Mouse (Mus musculus) gastrocnemius, postnatal 14 days (tissue): ENCODE results near the gene Acap3. TPM values are rescaled to one million over a fixed set of nuclear protein-coding genes. Genes with fewer than 3 reads are reported as not detected.
A peak's percentile ranks its signal among the peaks of the same experiment; 100 is the strongest.

ENCODE experiments used
- DNase-seq: peaks from one replicate; pipeline ENCODE4 v3.0.0; 2021; ENCODE audit warnings: mixed read lengths
- intact Hi-C: fragments of 180-260 bp; cut with DNase I; formaldehyde crosslinking; loops from one replicate; pipeline ENCODE4 v1.15.1; 2025; ENCODE audit warnings: low total_unique reads
- long read RNA-seq, 2 experiments: library from polyadenylated mRNA; stranded (forward); transcript quantifications; one replicate each; pipeline ENCODE4 v2.0.0; 2021
- total RNA-seq, 2 experiments: library from RNA; stranded (reverse); gene quantifications; 2 replicates each; pipeline ENCODE4 v1.2.3; 2021

Gene Acap3
- 10 to 100 TPM; 10.1 to 10.3 TPM for total RNA-seq
- long read RNA-seq, experiment 1, partial matches to known transcripts = 3 of 16 reads
- long read RNA-seq, experiment 1, other reads (novel, unspliced or antisense) = 13 of 16 reads
- long read RNA-seq, experiment 2, partial matches to known transcripts = 1 of 17 reads
- long read RNA-seq, experiment 2, other reads (novel, unspliced or antisense) = 16 of 17 reads

DNA sequence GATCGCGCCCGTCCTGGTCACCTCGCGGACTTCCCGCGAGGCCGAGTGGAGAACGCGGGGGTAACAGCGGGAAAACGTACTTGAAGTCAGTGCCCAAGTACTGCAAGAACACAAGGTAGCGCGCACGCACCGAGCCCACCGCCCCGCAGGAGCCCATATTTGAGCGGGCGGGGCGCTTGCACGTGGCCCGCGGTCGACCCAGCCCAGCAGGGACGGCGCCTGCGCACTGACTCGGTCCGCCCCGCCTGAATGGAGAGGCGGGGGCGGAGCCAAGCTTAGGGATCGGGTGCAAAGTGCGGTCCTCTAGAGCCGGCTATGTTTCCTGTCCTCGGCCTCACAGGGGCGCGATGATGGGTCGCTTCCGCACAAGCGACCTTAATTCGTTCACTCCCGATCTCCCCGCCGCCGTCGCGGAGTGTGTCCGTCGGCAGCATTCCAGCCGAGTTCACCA is at the start of gene Acap3, which contains the start of gene Pusl1:
Acap3 (plus strand) TSS at position 272 of the 451 bp plus-strand sequence.
Pusl1 (minus strand) TSS at position 231 of the 451 bp plus-strand sequence.
- DNase-seq = peak; percentile 98
- intact Hi-C loops = no loop called here

- intact Hi-C loops = no loop called here
- DNase-seq = no peak
Observed at GRCm38 (mm10) chr4:155843231-155843630, 48.4 kb upstream of the Acap3 start.

DNA sequence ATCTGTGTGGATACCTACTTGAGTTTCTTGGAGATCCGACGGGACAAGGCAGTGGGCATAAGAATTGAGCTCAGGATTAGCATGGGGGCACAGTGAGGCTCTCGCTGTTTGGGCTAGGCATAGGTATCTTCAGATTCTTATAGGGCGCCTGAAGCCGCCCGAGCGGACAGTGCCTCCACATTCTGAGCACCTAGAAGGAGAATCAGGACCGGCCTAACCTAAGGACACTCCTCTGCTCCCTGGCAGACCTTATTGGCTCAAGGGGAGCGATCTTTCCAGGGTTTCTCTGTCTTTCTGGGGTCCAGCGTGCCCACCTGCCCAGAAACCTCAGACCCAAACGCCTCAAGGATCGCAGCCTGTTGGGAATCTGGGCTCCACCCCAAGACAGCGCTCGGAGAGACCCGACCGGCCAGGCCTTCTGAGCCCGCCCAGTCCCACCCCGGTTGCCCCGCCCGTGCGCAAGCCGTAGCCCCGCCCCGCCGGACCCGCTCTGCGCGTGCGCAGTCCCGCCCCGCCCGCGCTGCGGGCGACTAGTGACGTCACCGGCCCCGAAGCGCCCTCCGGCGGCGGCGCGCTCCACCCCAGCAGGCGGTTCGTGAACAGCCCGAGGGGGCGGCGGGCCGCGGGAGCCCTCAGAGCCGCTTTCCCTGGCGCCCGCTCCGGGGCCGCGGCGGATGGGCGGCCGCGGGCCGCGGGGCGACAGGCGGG is 44.6 kb upstream of the Acap3 start, which contains the start of gene Dvl1:
Dvl1 (plus strand) TSS at position 532 of the 708 bp plus-strand sequence.
- intact Hi-C loops = no loop called here
- DNase-seq = peak; percentile 95

GRCm38 (mm10) chr4:155847591-155848352 is 43.9 kb upstream of the Acap3 start:
- intact Hi-C loops = no loop called here
- DNase-seq = peak; percentile 48

DNA sequence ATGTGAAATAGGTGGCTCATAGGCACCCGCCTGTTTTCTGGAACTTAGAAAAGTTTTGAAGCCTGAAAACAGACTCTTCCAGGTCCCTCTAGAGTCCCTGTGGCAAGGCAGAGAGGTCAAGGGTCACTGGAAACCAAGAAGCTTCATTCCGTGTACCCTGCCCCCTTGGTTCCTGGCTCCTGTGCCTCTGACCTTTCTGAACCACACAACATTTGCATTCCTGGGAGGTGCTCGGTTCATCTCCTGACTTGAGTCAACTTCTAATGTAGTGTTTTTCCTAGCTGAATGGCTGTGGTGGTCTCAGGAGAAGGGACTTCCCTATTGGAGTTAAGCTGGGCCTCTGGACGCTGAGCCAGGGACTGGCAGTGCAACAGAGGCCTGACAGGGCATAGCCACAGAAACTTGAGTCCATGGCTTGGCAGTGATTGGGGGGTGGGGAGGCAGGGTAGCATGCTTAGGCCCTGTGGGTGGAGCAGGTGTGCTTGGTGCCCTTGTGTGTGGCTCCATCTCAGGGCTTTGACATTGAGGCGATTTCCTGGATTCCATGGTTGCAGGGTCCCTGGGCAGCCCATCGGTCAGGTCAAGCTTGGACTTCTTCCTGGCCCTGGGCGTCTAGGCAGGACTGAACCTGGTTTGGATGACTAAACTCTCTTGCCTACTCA is 43.1 kb upstream of the Acap3 start:
- intact Hi-C loops = no loop called here
- DNase-seq = peak; percentile 73

DNA sequence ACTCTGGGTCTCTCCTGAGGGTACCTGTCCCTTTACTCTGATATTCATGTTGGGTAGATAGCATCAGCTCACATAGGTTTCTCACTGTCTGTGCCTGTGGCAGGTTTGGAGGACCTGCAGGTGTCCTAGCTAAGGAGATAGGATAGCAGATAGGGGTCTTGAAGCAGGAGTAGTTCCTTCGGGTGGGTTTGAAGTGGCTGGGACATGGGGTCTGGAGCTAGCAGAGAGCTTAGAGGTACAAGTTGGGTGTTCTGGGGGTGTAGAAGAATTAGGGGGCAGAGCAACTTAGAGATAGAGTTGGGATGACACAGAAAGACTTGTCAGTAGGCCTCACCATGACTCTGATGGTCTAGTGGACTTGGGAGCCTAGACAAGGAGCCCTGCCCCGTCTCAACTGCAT is 42.2 kb upstream of the Acap3 start:
- no peak for DNase-seq

DNA sequence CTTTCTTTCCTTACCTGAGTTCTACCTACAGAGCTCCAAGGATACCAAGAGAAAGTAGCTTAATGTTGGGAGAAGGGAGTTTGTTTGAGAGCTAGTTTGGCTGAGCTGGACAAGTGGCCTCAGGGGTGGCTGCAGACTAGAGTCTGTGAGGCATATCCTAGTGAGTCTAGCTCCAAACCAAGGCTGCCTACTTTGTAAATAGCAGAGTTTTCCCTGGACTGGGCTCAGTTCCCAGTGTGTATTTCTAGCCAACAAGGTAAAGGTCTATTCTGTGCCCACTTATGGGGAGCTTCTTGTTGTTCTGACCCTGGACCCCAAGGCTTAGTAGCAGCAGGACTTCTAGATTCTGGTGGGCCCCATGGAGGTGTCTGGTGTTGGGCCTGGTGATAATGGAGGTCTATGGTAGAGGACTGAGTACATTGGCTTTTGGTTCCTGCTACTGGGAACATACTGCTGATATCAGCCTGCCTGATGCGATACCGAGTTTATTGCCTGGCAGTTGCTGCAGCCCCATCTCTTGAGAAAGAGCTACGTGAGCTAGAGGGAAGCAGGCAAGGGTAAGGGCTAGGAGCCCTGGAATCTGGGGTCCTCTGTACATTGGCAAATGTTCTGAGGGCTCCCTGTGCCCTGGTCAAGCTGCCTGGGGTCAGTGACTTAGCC is 41.7 kb upstream of the Acap3 start:
- intact Hi-C loops = no loop called here
- DNase-seq = no peak

More for the DNA sequence above, 42.2 kb upstream of the Acap3 start:
- intact Hi-C loops = no loop called here

DNA sequence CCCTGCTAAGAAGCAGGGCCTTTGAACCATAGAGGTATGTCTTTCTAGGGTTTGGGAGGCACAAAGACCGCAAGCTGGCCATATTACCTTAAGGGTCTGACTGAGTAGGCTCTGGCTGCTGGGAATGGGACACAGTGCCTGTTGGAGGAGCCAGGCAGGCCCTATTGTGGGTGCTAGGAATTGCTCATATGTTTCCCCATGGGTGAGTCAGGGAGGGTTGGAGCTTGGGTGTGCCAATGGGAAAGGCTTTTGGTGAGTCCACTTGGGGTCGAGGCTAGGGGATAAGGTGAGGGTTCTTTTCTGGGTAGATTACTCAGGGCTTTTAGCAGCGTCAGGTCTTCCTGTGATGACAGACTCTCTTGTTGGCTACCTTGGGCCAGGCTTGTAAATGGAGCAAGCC is 40.3 kb upstream of the Acap3 start:
- no peak for DNase-seq
- intact Hi-C loops = no loop called here

DNA sequence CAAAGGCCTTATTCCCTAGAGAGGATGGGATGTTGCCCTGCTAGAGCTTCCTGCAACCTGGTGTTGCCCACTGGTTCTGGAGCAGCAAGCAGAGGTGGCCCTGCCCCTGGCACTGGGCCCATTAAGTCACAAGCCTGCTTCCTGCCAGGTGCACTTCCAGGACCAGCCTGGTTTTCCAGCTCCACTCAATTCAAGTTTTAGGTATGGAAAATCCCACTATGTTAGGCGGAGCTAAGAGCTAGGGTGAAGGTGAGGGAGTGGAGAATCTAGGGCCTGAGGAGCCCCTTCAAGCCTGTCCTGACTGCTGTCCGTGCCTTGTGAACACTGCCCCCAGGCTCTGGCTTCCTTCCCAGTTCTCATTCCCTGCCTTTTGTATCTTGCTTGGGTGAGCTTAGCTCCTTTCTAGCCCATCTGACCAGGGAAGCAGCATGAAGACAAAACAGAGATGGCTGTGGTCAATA is 39.6 kb upstream of the Acap3 start:
- no peak for DNase-seq
- intact Hi-C loops = no loop called here

GRCm38 (mm10) chr4:155853421-155853820 is 38.2 kb upstream of the Acap3 start:
- DNase-seq = no peak
- intact Hi-C loops = no loop called here

- DNase-seq = no peak
- intact Hi-C loops = no loop called here
Observed at GRCm38 (mm10) chr4:155854991-155855390, 36.6 kb upstream of the Acap3 start.

- no peak for DNase-seq
- intact Hi-C loops = no loop called here
Observed at GRCm38 (mm10) chr4:155856071-155856470, 35.6 kb upstream of the Acap3 start.

GRCm38 (mm10) chr4:155856881-155857280 is 34.7 kb upstream of the Acap3 start:
- DNase-seq = no peak
- intact Hi-C loops = no loop called here

GRCm38 (mm10) chr4:155859318-155859717 is 32.3 kb upstream of the Acap3 start:
- no peak for DNase-seq
- intact Hi-C loops = no loop called here

GRCm38 (mm10) chr4:155861787-155862186 is 29.8 kb upstream of the Acap3 start:
- intact Hi-C loops = no loop called here

DNA sequence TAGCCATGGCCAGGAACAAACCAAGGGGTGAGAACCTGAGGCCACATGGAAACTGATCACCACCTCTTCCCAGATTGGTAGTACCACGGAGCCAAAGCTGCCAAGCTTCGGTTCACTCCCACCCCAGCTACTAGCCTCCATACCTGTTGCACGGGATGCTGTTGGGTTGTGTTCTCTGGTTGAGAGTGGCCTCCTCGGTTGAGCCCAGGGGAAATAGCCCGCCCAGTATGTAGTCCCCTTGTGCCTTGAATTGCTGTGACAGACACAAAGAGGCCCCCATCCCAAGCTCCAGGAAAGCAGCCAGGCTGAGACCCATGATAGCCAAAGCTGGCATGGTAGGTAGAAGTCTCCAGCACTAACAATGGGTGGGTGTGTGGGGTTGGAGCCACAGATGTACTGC is 28.6 kb upstream of the Acap3 start, which contains the start of gene Tas1r3:
Tas1r3 (minus strand) TSS at position 362 of the 400 bp plus-strand sequence.
- DNase-seq = no peak
- intact Hi-C loops = no loop called here

More at GRCm38 (mm10) chr4:155861787-155862186, 29.8 kb upstream of the Acap3 start:
- DNase-seq = no peak

DNA sequence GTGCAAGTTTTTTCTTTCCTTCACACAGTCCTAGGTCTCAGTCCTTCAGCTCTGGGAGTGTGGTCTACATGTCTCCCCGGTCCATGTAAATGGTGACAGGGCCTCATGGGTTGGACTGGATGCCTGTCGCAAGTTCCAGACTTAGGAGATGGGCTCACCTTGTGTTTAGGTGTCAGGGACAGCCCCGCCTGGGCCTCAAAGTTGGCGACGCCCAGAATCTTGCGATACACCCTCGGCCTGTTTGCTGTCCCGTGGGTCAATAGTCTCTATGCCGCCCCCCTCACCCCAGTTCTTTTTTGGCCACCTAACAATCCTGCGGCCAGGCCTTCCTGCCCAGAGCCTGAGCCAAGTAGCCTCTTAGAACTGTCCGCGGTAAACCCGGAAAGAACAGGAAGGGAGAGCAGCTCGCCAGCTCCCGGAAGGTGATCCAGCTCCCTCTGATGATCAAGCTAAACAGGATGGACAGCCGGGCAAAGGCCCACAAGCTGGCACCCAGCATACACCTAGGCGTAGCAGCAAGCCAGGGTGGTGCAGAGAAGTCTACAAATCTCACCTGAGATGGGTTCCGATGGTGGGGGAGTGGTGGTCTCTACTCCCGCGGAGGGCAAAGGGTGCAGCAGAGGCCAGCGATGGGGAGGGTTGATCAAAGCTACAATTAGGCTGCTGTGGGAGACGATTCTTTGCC is 22.9 kb upstream of the Acap3 start:
- DNase-seq = no peak
- intact Hi-C loops = no loop called here

GRCm38 (mm10) chr4:155869317-155870033 is 22.1 kb upstream of the Acap3 start, which contains the start of the genes Cptp and Ints11:
Gene Cptp (minus strand): TSS chr4:155869440.
Gene Ints11 (plus strand): TSS chr4:155869546.
- peak; percentile 98 for DNase-seq
- intact Hi-C loops = no loop called here
